Mouse (Mus musculus): ENCODE results near the gene Itch. TPM values are rescaled to one million over a fixed set of nuclear protein-coding genes. Genes with fewer than 3 reads are reported as not detected.

Gene Itch
- polyA plus RNA-seq, 2 experiments, result 30.2 to 49.8 TPM

DNA sequence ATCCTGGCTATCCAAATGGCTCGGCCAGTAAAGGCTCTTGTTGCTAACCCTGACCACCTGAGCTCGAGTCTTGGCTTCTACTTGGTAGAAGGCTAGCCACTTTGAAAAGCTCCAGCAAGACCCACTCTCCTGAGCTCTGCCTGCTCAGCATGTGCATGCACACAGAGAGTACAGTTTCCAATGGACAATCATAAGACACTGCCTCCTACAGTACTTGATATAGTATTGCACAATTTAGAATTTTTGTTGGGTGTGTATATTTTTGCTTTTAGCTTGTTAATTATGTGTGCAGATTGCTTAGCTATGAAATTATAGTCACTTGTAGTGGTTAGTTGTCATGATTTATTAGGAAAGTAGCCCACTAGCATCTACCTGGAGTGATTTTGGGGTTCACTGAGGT lies 115.4 kb downstream of the Itch start:
- Histone ChIP-seq H3K4me3 (replicated peaks; ENCODE audit: low read length) (no peak overlapping the region), H3K9ac (ENCODE audit: low read depth, low read length, severe bottlenecking) (no peak overlapping the region), H3K4me2 (replicated peaks; ENCODE audit: low read depth, low read length, severe bottlenecking) (no peak overlapping the region), H3K9me3 (ENCODE audit: control insufficient read depth, low read length) (no peaks in the 10 kb centered on the region), H3K27ac (replicated peaks; ENCODE audit: low read depth, low read length) (no peak overlapping the region), H3K36me3 (ENCODE audit: control insufficient read depth, insufficient read depth, low read length) (peaks cover 73% of the 10 kb centered on the region), H3K4me1 (ENCODE audit: control insufficient read depth, insufficient read depth, low read length) (no peaks in the 10 kb centered on the region), H3K27me3 (ENCODE audit: control insufficient read depth, insufficient read depth, low read length) (no peaks in the 10 kb centered on the region)
- TF ChIP-seq POLR2A (IDR thresholded peaks at IDR 0.05; ENCODE audit: borderline replicate concordance, extremely low read depth, insufficient read depth, insufficient read length), result no peak
- DNase-seq (ENCODE audit: low spot score), result no peak
- ATAC-seq (ENCODE audit: low FRiP score, low read depth), result no peak
- WGBS, result 45% methylated on average over 2 of the region's 2 CpGs

DNA sequence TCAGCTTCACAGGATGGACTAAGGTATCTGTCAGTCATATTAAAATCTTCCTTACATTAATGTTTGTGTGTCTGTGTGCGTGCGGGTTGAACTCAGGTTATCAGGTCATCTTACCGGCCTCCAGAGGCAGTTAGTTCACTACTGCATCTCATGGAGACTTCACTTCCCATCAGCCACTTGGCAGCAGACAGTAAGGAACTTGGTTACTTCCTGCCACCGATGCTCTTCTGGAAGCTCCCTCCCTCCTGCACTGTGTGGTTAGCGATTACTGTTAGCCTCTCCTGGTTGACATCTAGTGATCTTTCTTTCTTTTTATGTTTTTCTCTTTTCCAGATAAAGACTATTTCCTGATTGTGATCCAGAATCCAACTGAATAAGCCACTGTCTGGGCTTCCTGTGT lies 116.3 kb downstream of the Itch start:
- no peak overlapping the region for H3K9ac ChIP-seq (ENCODE audit: low read depth, low read length, severe bottlenecking)
- ATAC-seq (ENCODE audit: low FRiP score, low read depth) (no peak), DNase-seq (ENCODE audit: low spot score) (no peak)
- 98% methylated on average over 5 of the region's 5 CpGs for WGBS
- peaks cover 65% of the 10 kb centered on the region for H3K36me3 ChIP-seq (ENCODE audit: control insufficient read depth, insufficient read depth, low read length)
- H3K4me1 ChIP-seq (ENCODE audit: control insufficient read depth, insufficient read depth, low read length), result no peaks in the 10 kb centered on the region
- no peak overlapping the region for H3K4me3 ChIP-seq (replicated peaks; ENCODE audit: low read length)
- no peak overlapping the region for H3K4me2 ChIP-seq (replicated peaks; ENCODE audit: low read depth, low read length, severe bottlenecking)
- H3K27ac ChIP-seq (replicated peaks; ENCODE audit: low read depth, low read length), result no peak overlapping the region
- no peak for TF ChIP-seq POLR2A (IDR thresholded peaks at IDR 0.05; ENCODE audit: borderline replicate concordance, extremely low read depth, insufficient read depth, insufficient read length)
- no peaks in the 10 kb centered on the region for H3K9me3 ChIP-seq (ENCODE audit: control insufficient read depth, low read length)
- no peaks in the 10 kb centered on the region for H3K27me3 ChIP-seq (ENCODE audit: control insufficient read depth, insufficient read depth, low read length)

- WGBS, result 69% methylated on average over 6 of the region's 6 CpGs
- Histone ChIP-seq H3K4me1 (ENCODE audit: control insufficient read depth, insufficient read depth, low read length) (no peaks in the 10 kb centered on the region), H3K9me3 (ENCODE audit: control insufficient read depth, low read length) (no peaks in the 10 kb centered on the region), H3K4me2 (replicated peaks; ENCODE audit: low read depth, low read length, severe bottlenecking) (no peak overlapping the region), H3K27ac (replicated peaks; ENCODE audit: low read depth, low read length) (no peak overlapping the region), H3K4me3 (replicated peaks; ENCODE audit: low read length) (no peak overlapping the region), H3K27me3 (ENCODE audit: control insufficient read depth, insufficient read depth, low read length) (no peaks in the 10 kb centered on the region), H3K9ac (ENCODE audit: low read depth, low read length, severe bottlenecking) (no peak overlapping the region), H3K36me3 (ENCODE audit: control insufficient read depth, insufficient read depth, low read length) (no peaks in the 10 kb centered on the region)
- no peak for DNase-seq (ENCODE audit: low spot score)
- no peak for TF ChIP-seq POLR2A (IDR thresholded peaks at IDR 0.05; ENCODE audit: borderline replicate concordance, extremely low read depth, insufficient read depth, insufficient read length)
- peak; percentile 55; the same call in 1 of the 2 replicates for ATAC-seq (ENCODE audit: low FRiP score, low read depth)
These were observed 132.2 kb downstream of the Itch start for GRCm38 (mm10) chr2:155265526-155265925.

DNA sequence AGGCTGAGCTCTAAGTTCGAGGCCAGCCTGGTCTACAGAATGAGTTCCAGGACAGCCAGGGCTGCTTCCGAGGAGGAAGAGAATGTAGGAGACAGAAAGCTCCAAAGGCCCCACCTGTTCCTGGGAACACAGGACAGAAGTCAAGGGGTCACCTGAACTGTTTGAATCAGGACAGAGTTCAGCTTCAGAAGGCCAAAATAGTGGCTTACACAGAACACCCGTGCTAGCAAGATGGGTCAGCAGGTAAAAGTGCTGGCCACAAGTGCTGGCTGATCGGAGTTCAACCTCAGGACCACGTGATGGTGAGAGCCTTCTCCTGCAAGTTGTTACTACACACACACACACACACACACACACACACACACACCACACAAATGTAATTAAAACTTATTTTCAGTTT lies 133.6 kb downstream of the Itch start:
- DNase-seq (ENCODE audit: low spot score) (no peak), ATAC-seq (ENCODE audit: low FRiP score, low read depth) (no peak)
- Histone ChIP-seq H3K9ac (ENCODE audit: low read depth, low read length, severe bottlenecking) (no peak overlapping the region), H3K4me3 (replicated peaks; ENCODE audit: low read length) (no peak overlapping the region), H3K27me3 (ENCODE audit: control insufficient read depth, insufficient read depth, low read length) (no peaks in the 10 kb centered on the region), H3K27ac (replicated peaks; ENCODE audit: low read depth, low read length) (no peak overlapping the region), H3K36me3 (ENCODE audit: control insufficient read depth, insufficient read depth, low read length) (no peaks in the 10 kb centered on the region), H3K4me2 (replicated peaks; ENCODE audit: low read depth, low read length, severe bottlenecking) (no peak overlapping the region), H3K4me1 (ENCODE audit: control insufficient read depth, insufficient read depth, low read length) (no peaks in the 10 kb centered on the region), H3K9me3 (ENCODE audit: control insufficient read depth, low read length) (no peaks in the 10 kb centered on the region)
- TF ChIP-seq POLR2A (IDR thresholded peaks at IDR 0.05; ENCODE audit: borderline replicate concordance, extremely low read depth, insufficient read depth, insufficient read length), result no peak
- 81% methylated on average over 5 of the region's 5 CpGs for WGBS

- no peak for TF ChIP-seq POLR2A (IDR thresholded peaks at IDR 0.05; ENCODE audit: borderline replicate concordance, extremely low read depth, insufficient read depth, insufficient read length)
- Histone ChIP-seq H3K9ac (ENCODE audit: low read depth, low read length, severe bottlenecking) (no peak overlapping the region), H3K27me3 (ENCODE audit: control insufficient read depth, insufficient read depth, low read length) (no peaks in the 10 kb centered on the region), H3K9me3 (ENCODE audit: control insufficient read depth, low read length) (no peaks in the 10 kb centered on the region), H3K4me1 (ENCODE audit: control insufficient read depth, insufficient read depth, low read length) (peaks cover 6% of the 10 kb centered on the region), H3K4me2 (replicated peaks; ENCODE audit: low read depth, low read length, severe bottlenecking) (no peak overlapping the region), H3K4me3 (replicated peaks; ENCODE audit: low read length) (no peak overlapping the region), H3K36me3 (ENCODE audit: control insufficient read depth, insufficient read depth, low read length) (no peaks in the 10 kb centered on the region), H3K27ac (replicated peaks; ENCODE audit: low read depth, low read length) (no peak overlapping the region)
- 79% methylated on average over 6 of the region's 6 CpGs for WGBS
- DNase-seq (ENCODE audit: low spot score) (no peak), ATAC-seq (ENCODE audit: low FRiP score, low read depth) (no peak)
These were observed 138.6 kb downstream of the Itch start for GRCm38 (mm10) chr2:155271957-155272356.
